Mouse (Mus musculus) thymus, adult 2 months (tissue): ENCODE data around the gene Tfr2.

Experiments
- CTCF ChIP-seq: fragments of 200-500 bp; IDR thresholded peaks from 2 replicates; pipeline ENCODE4 v1.5.1; 2012; ENCODE audit warnings: mild to moderate bottlenecking, control low read depth, low read length, moderate library complexity, borderline replicate concordance; ENCODE audit not compliant: control insufficient read depth, poor library complexity, insufficient read depth; ENCODE audit errors: extremely low read depth
- POLR2A ChIP-seq: fragments of 200-500 bp; IDR thresholded peaks from 2 replicates; pipeline ENCODE4 v1.6.1; 2012; ENCODE audit warnings: mild to moderate bottlenecking, low read length, control low read depth, moderate library complexity; ENCODE audit not compliant: control insufficient read depth, poor library complexity, insufficient read depth; ENCODE audit errors: extremely low read depth

GRCm38 (mm10) chr5:137584976-137585375, 15.3 kb downstream of the Tfr2 start:
- no peak for TF ChIP-seq CTCF
- TF ChIP-seq POLR2A: no peak
